Mouse (Mus musculus) urinary bladder, postnatal 4 days (tissue): ENCODE measurements around the gene Fermt1.

Experiments used
- DNase-seq, 2 experiments: peaks; one replicate each; pipeline ENCODE4 v3.0.0; 2021 to 2022; ENCODE audit warnings: low spot score in 2 of 2

Gene Fermt1

GRCm38 (mm10) chr2:132922076-132922873, 23.4 kb downstream of the Fermt1 start:
- DNase-seq, result no peak

- DNase-seq, result no peak
These were observed 30.9 kb downstream of the Fermt1 start for GRCm38 (mm10) chr2:132914785-132915184.

GRCm38 (mm10) chr2:132906763-132907162, 38.9 kb downstream of the Fermt1 start:
- no peak for DNase-seq

- DNase-seq, result no peak
These were observed 40.7 kb downstream of the Fermt1 start for GRCm38 (mm10) chr2:132904961-132905360.

DNA sequence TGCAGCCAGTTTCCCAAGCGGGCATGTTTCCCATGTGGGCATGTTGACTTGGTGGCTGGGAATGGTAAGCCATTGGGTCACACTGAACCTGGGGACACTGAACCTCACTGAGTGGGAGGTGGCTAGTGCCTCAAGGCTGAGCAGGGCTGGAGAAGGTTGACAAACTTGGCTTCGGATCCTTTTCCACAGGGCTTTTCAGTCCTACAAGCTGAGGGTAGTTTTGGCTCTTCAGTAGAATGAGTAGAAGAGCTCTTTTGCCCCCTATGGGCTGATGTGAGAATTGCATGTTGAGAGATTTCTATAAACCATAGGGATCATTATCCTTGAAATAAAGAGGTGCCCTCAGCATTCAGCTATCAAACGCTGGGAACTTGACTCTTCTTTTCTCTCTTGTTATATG, 42.2 kb downstream of the Fermt1 start:
- no peak for DNase-seq

- DNase-seq, result no peak
These were observed 43.6 kb downstream of the Fermt1 start for GRCm38 (mm10) chr2:132902056-132902455.

GRCm38 (mm10) chr2:132901636-132902035, 44.1 kb downstream of the Fermt1 start:
- DNase-seq, result no peak

- DNase-seq, result no peak
These were observed 45.1 kb downstream of the Fermt1 start for GRCm38 (mm10) chr2:132900596-132900995.

DNA sequence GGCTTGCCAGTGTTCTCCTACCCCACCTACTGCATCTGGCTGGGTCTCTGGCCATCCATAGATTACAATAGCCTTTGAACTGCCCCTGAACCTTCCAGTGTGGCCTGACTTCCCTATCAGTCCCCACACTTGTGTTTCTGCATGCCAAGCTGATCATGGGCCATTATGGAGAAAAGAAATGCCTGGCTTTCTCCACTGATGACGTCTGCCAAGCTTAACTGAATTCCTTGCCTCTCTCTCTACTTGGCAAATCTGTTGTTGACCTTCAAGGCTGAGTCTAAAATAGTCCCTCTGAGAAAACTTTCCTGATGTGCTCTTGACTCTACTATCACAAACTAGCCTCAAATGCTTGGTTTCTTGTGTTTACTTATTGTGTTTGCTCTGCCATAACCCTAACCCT, 47.5 kb downstream of the Fermt1 start:
- peak in 1 of 2 experiments; percentile 2 for DNase-seq

DNA sequence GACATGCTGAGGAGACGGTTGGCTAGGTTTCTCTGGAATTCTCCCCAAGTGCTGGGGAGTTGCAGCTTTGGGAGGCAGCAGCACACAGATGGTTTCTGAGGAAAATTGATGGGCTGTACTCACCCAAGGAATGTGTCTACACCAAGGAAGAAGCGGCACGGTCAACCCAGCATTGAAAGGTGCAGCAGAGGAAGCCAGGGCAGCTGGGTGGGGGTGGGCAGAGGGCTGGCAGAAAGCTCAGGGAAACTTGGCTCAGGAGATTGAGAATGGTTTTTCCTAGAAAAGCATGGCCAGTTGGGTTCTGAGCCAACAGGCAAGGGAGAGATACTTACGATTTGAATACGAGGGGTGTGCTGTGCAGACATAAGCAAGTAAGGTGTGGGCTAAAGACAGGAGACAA, 51.9 kb downstream of the Fermt1 start:
- peak in 1 of 2 experiments; percentile 51 for DNase-seq

DNA sequence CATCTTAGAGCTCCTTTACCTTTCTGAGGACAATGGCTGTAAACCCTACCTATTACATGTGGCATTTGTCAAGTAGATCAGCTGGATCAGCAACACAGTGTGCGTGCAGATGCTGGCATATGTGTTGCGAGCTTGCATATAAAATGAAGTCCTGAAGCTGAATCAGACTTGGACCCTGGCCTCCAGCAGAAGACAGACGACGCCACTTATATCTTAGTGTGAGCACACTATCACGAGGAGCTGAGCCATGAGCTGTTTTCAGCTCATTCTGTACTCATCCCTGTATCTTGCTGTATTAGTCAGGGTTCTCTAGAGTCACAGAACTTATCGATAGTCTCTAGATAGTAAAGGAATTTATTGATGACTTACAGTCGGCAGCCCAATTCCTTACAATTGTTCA, 60.4 kb downstream of the Fermt1 start:
- no peak for DNase-seq

DNA sequence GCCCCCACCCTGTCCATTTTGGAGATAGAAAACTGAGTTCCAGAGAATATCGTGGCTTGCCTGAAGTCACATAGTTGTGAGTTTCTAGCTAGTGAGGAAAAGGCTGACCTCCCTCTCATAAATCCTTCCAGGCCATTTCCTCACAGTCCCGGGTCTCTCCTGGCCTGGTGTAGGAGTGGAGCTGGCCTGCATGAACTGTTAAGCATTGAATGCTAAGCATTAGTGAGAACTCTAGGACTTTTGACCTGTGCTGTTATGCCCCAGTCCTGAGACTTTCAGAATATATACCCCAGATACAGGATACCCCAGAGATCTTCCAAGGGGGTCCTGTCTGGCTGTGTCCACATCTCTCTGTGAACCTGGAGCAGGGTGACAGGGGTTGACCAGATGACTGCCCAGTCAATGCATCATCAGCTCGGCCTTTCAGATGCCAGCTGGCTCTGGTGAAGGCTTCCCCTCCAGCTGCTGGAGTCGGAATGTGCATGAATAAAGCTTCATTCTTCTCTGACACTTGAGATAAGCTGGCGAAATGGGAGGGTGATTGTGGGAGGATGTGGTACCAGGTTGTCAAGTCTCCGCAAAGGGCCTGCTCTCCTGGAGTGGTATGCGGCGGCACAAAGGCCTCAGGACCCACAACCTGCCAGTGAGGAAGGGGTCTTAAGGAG, 61.3 kb downstream of the Fermt1 start:
- no peak for DNase-seq

- no peak for DNase-seq
These were observed 64.7 kb downstream of the Fermt1 start, which contains the start of gene Lrrn4 for GRCm38 (mm10) chr2:132880844-132881645. TSS of gene Lrrn4 (minus strand) at chr2:132880891.

- peak in 1 of 2 experiments; percentile 61 for DNase-seq
These were observed 66.3 kb downstream of the Fermt1 start for GRCm38 (mm10) chr2:132879261-132880044.

GRCm38 (mm10) chr2:132876991-132877390, 68.7 kb downstream of the Fermt1 start:
- no peak for DNase-seq

DNA sequence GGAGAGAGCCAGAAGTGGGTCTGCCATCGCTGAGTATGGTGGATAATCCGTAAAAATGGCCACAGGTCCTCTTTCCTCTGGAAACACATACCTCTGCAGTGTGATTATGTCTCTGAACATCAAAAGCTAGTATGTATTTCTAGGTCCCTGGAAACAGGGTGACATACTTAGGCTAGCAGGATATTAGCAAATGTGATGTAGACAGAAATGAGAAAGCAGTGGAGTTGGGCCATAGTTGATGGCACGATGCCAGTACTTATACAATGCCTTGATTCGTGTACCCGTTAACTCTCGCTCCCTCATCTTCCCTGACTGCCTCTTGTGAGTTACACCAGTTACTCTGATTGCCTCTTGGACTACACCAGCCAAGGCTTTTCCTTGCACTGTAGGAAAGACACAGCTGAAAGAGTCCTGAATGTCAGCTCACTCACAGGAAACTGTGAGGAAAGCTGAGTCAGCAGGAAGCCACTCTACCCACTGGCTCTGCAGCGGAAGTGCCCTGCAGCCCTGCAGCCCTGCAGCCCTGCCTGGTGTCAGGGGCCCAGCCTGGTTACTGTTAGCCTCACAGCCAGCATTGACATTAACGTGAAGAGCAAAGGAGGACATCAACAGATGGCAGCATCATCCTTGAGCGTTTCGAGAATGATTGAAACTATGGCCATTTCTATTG, 71.9 kb downstream of the Fermt1 start:
- DNase-seq, result no peak

GRCm38 (mm10) chr2:132871663-132872062, 74.0 kb downstream of the Fermt1 start:
- DNase-seq, result no peak

DNA sequence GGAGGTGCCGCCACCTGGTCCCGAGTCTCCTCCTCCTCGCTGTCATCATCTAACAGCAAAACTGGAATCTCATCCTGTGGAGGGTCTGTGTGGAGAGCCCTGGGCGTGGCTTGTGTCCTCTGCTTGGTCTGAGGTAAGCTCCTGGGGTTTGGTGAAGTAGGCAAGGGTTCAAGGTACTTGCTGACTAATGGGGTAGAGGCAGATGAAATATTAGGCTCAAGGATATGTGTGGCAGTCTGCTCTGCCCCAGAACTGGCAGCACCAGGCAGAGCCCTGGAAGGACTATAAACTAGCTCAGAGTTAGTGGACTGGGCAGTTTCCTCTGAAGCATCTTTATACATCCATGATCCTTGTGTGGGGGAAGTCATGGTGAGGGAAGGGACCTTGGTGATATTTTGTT, 75.4 kb downstream of the Fermt1 start:
- DNase-seq, result no peak

GRCm38 (mm10) chr2:132869682-132870081, 76.0 kb downstream of the Fermt1 start:
- no peak for DNase-seq

DNA sequence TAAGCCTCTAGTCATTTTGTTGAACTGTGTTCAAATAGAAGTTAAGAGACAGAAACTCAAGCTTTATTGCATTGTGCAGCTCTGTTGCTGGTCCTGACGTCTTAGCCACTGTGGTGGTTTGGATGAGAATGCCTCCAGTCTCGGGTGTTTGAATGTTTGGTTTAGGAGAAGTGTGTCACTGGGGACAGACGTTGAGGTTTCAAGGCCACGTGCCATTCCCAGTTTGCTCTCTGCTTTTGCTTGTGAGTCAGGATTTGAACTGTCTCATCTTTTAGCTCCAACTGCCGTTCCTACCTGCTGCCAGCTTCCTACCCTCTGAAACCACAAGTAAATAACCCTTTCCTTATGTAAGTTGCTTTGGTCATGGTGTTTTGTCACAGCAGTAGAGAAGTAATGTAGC, 78.2 kb downstream of the Fermt1 start:
- no peak for DNase-seq

DNA sequence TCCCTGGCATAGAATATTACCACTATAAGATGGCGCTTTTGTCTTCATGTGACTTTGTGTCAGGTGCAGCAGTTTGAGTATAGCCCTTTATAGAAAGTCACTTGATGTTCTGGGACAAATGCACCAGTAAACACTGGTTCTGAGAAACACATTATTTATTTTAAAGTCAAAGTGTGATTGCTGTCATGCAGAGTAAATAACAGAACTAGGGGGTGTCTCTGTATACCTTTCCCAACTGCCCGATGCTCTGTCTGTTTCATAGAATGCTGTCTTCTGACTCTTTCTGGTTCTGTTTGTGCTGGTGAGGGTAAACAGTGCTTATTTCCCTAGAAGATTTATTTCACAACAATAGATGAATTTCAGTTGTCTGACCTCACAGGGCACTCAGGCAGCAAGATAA, 82.4 kb downstream of the Fermt1 start:
- DNase-seq, result no peak
